Mouse (Mus musculus): ENCODE results near the gene Slc51a.

DNA sequence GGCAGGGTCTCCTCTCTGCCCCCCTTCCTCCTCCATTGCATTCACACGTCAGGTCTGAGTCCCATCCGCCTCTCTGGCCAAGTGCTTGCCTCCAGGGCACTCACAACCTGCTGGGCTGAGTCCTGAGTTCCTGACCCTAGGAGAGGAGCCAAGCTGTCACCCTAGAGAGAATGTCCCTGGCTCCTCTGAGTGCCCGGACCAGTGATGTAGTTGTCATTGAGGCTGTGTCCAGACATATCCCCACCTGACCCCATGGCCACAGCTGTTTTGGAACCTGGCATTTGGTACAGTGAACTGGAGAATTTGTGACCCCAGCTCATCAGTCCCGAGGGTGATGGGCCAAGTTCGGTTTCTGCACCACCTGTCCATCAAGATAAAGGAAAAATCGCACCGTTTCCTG is 39.2 kb upstream of the Slc51a start:
- TF ChIP-seq POLR2A (IDR thresholded peaks at IDR 0.05; ENCODE audit: insufficient read depth, low read length) (no peak), EP300 (IDR thresholded peaks at IDR 0.05; ENCODE audit: insufficient read depth, low read depth, low read length) (no peak), CTCF (IDR thresholded peaks at IDR 0.05; ENCODE audit: low read depth, low read length) (no peak)

All from ES-Bruce4 (cell line).